Mouse (Mus musculus) right cerebral cortex, postnatal 4 days (tissue): ENCODE measurements around the gene Krt83.
"Not testable (repeated sequence)": the region's sequence is repeated elsewhere in the genome, so short reads cannot be mapped to it uniquely, and the experiment has no call there.

Source experiments
- DNase-seq: peaks from one replicate; pipeline ENCODE4 v3.0.0-alpha.2; 2022

The Krt83 gene

GRCm38 (mm10) chr15:101491431-101491830, at the start of gene Krt83:
TSS of gene Krt83 (minus strand) at chr15:101491512.
- no peak for DNase-seq

GRCm38 (mm10) chr15:101538580-101538900, 47.2 kb upstream of the Krt83 start:
- DNase-seq, result no peak

GRCm38 (mm10) chr15:101537864-101538579, 46.7 kb upstream of the Krt83 start:
- no peak for DNase-seq

- DNase-seq, result no peak
Measured at GRCm38 (mm10) chr15:101536054-101536850, 44.9 kb upstream of the Krt83 start.

GRCm38 (mm10) chr15:101532720-101533119, 41.4 kb upstream of the Krt83 start, which contains the start of gene Krt84:
TSS of gene Krt84 (minus strand) at chr15:101532820.
- no peak for DNase-seq

- no peak for DNase-seq
Measured at GRCm38 (mm10) chr15:101522556-101523232, 31.4 kb upstream of the Krt83 start.

- peak; percentile 90 for DNase-seq
Measured at GRCm38 (mm10) chr15:101519792-101520191, 28.5 kb upstream of the Krt83 start.

- not testable (repeated sequence) for DNase-seq
Measured at GRCm38 (mm10) chr15:101517161-101517560, 25.8 kb upstream of the Krt83 start, which contains the start of gene Gm49425. TSS of gene Gm49425 (minus strand) at chr15:101517261.

- no peak for DNase-seq
Measured at GRCm38 (mm10) chr15:101508247-101508646, 16.9 kb upstream of the Krt83 start.

- no peak for DNase-seq
Measured at GRCm38 (mm10) chr15:101506896-101507758, 15.8 kb upstream of the Krt83 start.

- no peak for DNase-seq
Measured at GRCm38 (mm10) chr15:101497181-101497580, 5.9 kb upstream of the Krt83 start.

GRCm38 (mm10) chr15:101495266-101495665, 4.0 kb upstream of the Krt83 start:
- no peak for DNase-seq

GRCm38 (mm10) chr15:101494203-101494602, 2.9 kb upstream of the Krt83 start:
- DNase-seq, result no peak

GRCm38 (mm10) chr15:101493713-101494112, 2.4 kb upstream of the Krt83 start:
- DNase-seq, result no peak

- no peak for DNase-seq
Measured at GRCm38 (mm10) chr15:101492718-101493117, 1.4 kb upstream of the Krt83 start.

GRCm38 (mm10) chr15:101485911-101486635, 5.2 kb downstream of the Krt83 start:
- no peak for DNase-seq

- no peak for DNase-seq
Measured at GRCm38 (mm10) chr15:101484939-101485338, 6.4 kb downstream of the Krt83 start.

- no peak for DNase-seq
Measured at GRCm38 (mm10) chr15:101483646-101484045, 7.7 kb downstream of the Krt83 start.

GRCm38 (mm10) chr15:101482056-101482455, 9.3 kb downstream of the Krt83 start:
- no peak for DNase-seq

GRCm38 (mm10) chr15:101479666-101480060, 11.6 kb downstream of the Krt83 start:
- DNase-seq, result peak; percentile 18

GRCm38 (mm10) chr15:101479007-101479665, 12.2 kb downstream of the Krt83 start:
- DNase-seq, result peak; percentile 73
